Mouse (Mus musculus) cerebellum, postnatal 4 days (tissue): ENCODE results near the gene Uqcrq.
"Not testable (repeated sequence)": the region's sequence is repeated elsewhere in the genome, so short reads cannot be mapped to it uniquely, and the experiment has no call there.

Experiments used
- DNase-seq, 2 experiments: peaks; one replicate each; pipeline ENCODE4 v3.0.0; 2022; ENCODE audit warnings: low spot score in 2 of 2, mixed read lengths in 1 of 2

Gene Uqcrq

DNA sequence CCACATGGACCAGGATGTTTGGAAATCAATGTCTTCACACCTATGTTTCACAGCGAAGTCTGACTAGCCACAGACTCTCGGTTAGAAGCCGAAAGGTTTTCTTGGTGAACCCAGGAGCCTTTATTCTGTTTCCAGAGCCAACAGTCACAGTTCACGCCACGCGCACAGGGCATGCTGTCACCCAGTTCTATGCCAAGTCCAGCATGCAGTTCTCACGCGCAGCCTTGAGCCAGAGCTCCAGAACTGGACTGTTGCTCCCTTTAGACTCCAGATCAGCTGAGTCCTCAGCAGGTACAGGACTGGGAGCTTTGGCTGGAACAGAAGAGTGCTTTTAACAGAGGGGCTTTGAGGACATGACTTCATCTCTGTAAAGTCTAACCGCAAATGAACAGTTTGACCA is 21.8 kb upstream of the Uqcrq start:
- DNase-seq: no peak

- DNase-seq: no peak
Observed at GRCm38 (mm10) chr11:53451361-53451760, 20.7 kb upstream of the Uqcrq start.

DNA sequence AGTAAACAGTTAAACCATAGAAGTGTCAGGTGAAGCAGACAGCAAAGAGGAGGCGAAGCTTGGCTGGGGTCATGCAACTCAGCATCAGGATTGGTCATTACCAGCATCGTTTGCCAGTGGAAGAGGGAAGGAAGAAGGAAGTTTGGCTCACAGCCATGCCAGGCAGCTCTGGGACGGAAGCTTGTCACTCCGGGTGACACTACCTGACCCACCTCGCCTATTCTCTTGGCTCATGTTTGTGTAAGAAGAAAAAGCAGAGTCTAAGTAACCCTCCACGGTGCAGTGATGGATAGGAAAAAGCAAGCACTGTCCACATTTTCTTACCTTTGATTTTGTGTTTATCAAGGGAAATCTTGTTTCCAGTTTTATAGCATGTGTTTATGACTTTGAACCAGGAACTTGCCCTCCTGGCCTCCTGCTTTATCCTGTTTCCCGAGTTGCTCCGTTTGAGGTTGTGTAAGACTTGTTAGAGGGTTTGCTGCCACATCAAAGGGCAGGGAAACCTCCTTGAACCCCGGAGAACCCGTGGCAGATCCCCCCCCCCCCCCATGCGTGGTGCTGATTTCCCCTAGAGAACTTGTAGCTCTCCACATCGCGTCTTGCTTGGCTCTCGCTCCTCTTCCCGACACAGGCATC is 19.6 kb upstream of the Uqcrq start:
- DNase-seq: no peak

DNA sequence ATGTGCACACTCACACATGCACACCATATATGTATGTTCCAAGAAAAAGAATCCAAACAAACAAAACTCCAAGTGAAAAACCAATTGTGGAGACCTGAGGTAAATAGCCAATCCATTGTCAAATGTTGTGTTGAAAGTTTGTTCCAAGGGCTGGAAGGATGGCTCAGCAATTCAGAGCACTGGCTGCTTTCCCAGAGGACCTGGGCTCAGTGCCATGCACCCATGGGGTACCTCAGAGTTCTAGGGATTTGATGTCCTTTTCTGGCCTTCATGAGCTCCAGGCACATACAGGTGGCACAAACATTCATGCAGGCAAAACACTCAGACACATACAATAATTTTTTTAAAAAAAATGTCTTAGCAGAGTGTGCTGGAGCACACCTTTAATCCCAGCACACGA is 17.9 kb upstream of the Uqcrq start:
- no peak for DNase-seq

DNA sequence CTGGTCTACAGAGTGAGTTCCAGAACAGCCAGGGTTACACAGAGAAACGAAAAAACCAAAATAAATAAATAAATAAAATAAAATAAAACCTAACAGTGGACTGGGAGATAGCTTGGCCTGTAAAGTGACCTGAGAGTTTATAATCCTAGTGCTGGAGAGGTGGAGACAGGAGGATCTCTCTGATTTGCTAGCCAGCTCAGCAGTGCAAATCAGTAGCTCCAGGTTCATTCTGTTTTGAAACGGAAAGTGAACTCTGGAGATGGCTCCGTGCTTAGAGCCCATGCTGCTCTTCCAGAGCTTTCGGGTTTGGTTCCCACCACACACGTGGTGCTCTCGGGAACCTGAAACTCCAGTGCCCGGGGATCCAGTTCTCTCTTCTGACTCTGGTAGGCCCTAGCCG is 17.4 kb upstream of the Uqcrq start:
- no peak for DNase-seq

GRCm38 (mm10) chr11:53446183-53446582 is 15.6 kb upstream of the Uqcrq start:
- DNase-seq: no peak

DNA sequence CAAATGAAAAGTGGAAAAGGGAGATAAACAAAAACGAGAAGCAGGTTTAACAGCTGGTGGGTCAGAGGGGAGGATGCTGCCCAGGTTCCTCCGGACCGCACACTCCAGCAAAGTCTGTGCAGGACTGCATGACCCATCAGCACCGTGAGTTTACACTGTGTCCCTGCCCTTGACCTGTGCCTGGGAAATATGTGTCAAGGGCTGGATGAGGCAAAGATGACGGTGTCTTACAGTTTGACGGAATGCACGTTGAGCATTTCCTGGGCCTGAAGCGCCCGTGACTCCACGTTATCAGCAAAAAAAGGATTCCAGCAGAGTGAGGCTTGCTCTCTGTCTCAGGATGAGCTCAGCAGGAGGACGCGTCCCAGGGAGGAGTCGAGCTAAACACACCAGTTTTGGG is 14.9 kb upstream of the Uqcrq start:
- no peak for DNase-seq

DNA sequence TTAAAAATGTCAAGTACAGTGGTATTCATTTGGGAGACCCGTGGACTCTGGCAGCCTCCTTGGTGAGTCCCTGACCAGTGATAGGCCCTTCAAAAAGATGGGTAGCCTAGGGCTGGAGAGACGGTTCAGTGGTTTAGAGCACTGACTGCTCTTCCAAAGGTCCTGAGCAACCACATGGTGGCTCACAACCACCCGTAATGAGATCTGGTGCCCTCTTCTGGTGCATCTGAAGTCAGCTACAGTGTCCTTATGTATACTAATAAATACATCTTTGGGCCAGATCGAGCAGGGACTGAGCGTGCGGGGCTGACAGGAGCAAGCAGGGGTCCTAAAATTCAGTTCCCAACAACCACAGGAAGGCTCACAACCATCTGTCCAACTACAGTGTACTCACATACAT is 13.2 kb upstream of the Uqcrq start:
- no peak for DNase-seq

GRCm38 (mm10) chr11:53441921-53442320 is 11.3 kb upstream of the Uqcrq start:
- DNase-seq: no peak

DNA sequence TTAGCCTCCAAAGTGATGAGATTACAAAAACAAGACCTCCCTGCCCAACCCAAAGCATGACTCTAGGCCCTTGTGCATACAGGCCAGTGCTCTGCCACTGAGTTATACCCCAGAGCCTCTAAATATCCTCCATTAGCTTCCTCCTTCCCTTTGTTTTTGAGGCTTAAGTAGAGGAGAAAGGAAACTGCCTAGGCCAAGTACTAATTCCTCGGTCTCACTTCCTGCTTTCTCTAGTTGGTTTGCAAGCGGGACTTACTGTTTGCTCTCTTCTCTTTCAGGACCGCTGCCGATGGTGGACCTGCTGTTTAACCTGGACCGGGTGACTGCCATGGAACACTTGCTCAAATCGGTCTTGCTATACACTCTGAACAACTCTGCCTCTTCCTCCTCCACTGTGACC is 5.7 kb upstream of the Uqcrq start:
- DNase-seq: no peak

- no peak for DNase-seq
Observed at GRCm38 (mm10) chr11:53435504-53435903, 4.9 kb upstream of the Uqcrq start.

GRCm38 (mm10) chr11:53433057-53433456 is 2.4 kb upstream of the Uqcrq start:
- DNase-seq: no peak

DNA sequence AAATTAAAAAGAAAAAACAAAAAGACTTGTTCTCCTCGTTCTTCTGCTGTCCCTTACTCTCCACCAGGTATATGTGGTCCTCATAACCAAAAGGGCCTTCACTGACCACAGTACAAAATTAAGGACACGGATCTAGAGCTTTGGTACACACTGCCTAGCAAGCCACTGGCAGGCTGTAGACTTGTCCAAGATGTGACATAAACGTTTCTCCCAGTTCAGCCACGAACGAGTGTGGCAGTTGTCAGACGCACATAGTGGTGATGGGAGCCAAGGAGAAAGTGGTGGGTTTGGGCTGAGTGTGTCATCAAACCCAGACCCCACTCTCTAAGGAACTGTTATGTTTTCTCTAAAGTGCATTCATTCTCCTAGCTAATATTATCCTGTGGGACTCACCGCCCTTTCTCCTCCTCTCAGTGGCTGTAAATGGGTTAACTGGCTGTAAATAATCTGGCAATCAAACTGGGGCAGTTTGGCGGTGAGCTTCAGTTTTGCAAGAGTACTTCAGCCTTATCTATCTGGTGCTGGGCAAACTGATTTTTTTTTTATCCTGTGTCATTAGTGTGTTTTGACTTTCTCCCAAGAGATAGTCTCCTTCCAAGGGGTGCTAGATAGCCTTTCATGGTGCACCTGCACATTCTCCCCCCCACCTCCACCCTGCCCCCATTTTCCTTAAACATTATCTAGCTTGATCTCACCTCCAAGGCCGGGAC is 871 bp upstream of the Uqcrq start:
- no peak for DNase-seq

- DNase-seq: no peak
Observed at GRCm38 (mm10) chr11:53430300-53430669, 346 bp downstream of the Uqcrq start.

GRCm38 (mm10) chr11:53429182-53429581 is 1.4 kb downstream of the Uqcrq start:
- DNase-seq: no peak

DNA sequence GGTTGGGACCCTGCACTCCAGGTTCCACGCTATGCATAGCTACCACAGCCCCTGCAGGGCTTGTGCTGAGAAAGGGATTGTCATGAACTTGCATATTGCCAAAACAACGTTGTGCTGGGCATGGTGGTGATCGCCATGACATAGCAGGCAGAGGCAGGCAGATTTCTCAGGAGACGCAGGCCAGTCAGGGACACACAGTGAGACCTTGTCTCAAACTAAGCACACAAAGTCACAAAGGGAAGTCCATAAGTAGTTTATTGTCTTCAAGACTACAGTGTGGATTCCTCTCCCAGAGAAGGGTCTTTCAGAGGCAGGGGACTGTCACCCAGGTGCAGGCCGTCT is 1.9 kb downstream of the Uqcrq start:
- DNase-seq: no peak

- DNase-seq: no peak
Observed at GRCm38 (mm10) chr11:53427993-53428715, 2.5 kb downstream of the Uqcrq start.

GRCm38 (mm10) chr11:53426914-53427313 is 3.7 kb downstream of the Uqcrq start:
- DNase-seq: not testable (repeated sequence)

- no peak for DNase-seq
Observed at GRCm38 (mm10) chr11:53425711-53426255, 4.8 kb downstream of the Uqcrq start.

- DNase-seq: no peak
Observed at GRCm38 (mm10) chr11:53425251-53425650, 5.4 kb downstream of the Uqcrq start.

DNA sequence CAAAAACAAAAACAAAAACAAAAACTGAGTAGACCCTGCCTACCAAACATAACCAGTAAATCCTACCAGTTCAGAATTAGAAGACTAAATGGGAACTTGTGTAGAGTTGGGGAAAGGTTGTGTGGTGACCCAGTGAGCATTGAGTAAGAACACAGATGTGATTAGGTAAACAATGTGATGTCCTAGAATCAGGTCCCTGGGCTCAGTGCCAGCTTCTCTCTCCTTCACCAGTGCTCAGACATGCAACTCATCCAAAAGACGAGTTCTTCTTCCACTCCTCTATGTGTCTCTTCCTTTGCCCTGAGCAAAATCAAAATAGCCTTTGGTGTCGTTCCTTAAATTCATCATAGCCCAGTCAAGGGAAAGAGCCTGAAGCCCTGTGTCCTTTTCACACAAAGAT is 5.8 kb downstream of the Uqcrq start:
- no peak for DNase-seq

DNA sequence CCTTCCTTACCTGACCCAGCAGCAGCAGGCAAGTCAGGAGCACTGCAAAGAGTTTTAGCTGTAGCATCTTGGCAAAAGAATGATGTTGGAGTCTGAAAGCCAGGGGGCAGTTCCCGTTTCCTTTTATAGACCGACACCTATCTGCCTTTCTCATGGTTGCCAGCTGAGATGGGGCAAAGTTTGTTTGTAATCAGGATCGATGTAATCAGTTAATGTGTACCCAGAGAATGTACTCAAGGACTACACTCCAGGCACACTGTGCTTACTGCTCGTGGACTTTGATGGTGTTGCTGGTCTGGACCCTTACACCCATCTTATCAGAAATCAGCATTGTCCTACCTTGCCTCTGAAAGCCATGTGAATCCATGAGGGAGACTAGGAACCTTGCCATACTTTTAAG is 7.6 kb downstream of the Uqcrq start, which contains the start of gene Leap2:
Gene Leap2 (minus strand): TSS at position 135 of the 400 bp plus-strand sequence.
- DNase-seq: no peak

DNA sequence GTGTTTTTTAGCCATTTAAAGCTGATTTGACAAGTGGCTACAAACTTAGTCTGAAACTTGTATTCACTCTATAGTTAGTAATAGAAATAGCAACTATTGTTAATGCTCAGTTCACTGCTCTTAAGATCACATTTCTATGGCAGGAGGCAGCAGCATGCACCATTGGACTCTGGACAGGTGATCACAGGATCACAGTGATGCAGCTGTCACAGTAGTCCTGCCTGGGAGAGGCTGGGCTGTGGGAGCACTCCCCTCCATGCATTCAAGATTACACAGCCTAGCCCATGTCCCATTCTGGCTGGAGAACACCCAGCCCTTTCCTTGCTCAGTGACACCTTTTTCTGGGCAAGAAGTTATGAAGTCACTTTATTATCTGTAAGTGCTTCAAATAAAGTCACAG is 12.6 kb downstream of the Uqcrq start:
- DNase-seq: no peak
